Mouse (Mus musculus) thymus, adult 2 months (tissue): ENCODE data around the gene Fam160b1.

Source experiments
- CTCF ChIP-seq: fragments of 200-500 bp; IDR thresholded peaks from 2 replicates; pipeline ENCODE4 v1.5.1; 2012; ENCODE audit warnings: mild to moderate bottlenecking, control low read depth, low read length, moderate library complexity, borderline replicate concordance; ENCODE audit not compliant: control insufficient read depth, poor library complexity, insufficient read depth; ENCODE audit errors: extremely low read depth
- POLR2A ChIP-seq: fragments of 200-500 bp; IDR thresholded peaks from 2 replicates; pipeline ENCODE4 v1.6.1; 2012; ENCODE audit warnings: mild to moderate bottlenecking, low read length, control low read depth, moderate library complexity; ENCODE audit not compliant: control insufficient read depth, poor library complexity, insufficient read depth; ENCODE audit errors: extremely low read depth

DNA sequence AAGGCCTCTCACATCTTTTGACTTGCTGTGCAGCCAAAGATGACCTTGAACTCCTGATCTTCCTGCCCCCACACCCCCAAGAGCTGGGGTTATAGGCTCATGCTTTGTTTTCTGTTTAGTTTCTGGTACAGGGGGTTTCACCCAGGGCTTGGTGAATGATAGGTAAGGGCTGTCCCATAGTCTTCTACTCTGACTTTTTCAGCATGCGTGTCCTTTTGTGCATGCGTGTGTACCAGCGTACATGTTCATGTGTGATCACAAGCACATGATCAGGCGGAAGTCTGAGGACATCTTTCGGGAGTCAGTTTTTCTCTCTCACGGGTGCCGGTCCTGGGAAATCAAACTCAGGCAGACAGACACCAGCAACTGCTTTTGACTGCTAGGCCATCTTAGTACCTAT lies 3.1 kb downstream of the Fam160b1 start:
- TF ChIP-seq POLR2A: no peak
- no peak for TF ChIP-seq CTCF
